Mouse (Mus musculus) liver, embryonic 16.5 days (tissue): Measurements from ENCODE around the gene Tigd4. TPM values are rescaled to one million over a fixed set of nuclear protein-coding genes. Genes with fewer than 3 reads are reported as not detected.
"Not testable (repeated sequence)": the region's sequence is repeated elsewhere in the genome, so short reads cannot be mapped to it uniquely, and the experiment has no call there.

ENCODE experiments used
- ATAC-seq: fragments of 200-750 bp; cut with Nextera tagmentation; 2 replicates; pipeline ENCODE4 v1.8.0; 2017; ENCODE audit warnings: low read depth, mild to moderate bottlenecking, moderate number of reproducible peaks, moderate library complexity
- H3K27ac ChIP-seq: fragments of 300-500 bp; sonication (generic); 2 replicates; pipeline ENCODE4 v1.5.1; 2014; ENCODE audit warnings: mild to moderate bottlenecking, low read length
- H3K27me3 ChIP-seq: fragments of 300-500 bp; sonication (generic); 2 replicates; pipeline ENCODE4 v1.6.1; 2014; ENCODE audit warnings: low read depth, low read length, mixed read lengths; ENCODE audit not compliant: control insufficient read depth, insufficient read depth
- H3K36me3 ChIP-seq: fragments of 300-500 bp; sonication (generic); 2 replicates; pipeline ENCODE4 v1.6.1; 2014; ENCODE audit warnings: mild to moderate bottlenecking; ENCODE audit not compliant: control insufficient read depth, insufficient read depth
- H3K4me1 ChIP-seq: fragments of 300-500 bp; sonication (generic); 2 replicates; pipeline ENCODE4 v1.6.1; 2014; ENCODE audit warnings: low read depth, low read length, mixed read lengths; ENCODE audit not compliant: control insufficient read depth
- H3K4me2 ChIP-seq: fragments of 300-500 bp; sonication (generic); 2 replicates; pipeline ENCODE4 v1.6.1; 2014; ENCODE audit warnings: low read depth, low read length, mixed read lengths
- H3K4me3 ChIP-seq: fragments of 300-500 bp; sonication (generic); 2 replicates; pipeline ENCODE4 v1.5.1; 2014; ENCODE audit warnings: low read depth, mild to moderate bottlenecking, low read length
- H3K9ac ChIP-seq: fragments of 300-500 bp; sonication (generic); 2 replicates; pipeline ENCODE4 v1.6.1; 2014; ENCODE audit warnings: low read depth, low read length
- H3K9me3 ChIP-seq: fragments of 300-500 bp; sonication (generic); replicated peaks from 2 replicates; pipeline ENCODE4 v1.6.1; 2016; ENCODE audit warnings: low read length; ENCODE audit not compliant: control insufficient read depth
- WGBS: fragments of 180-500 bp; shearing (Covaris S2); extraction: QIAGEN DNeasy Blood & Tissue Kit; methylation state at CpG from one replicate; pipeline ENCODE4 v1.1.7; 2014; ENCODE audit not compliant: insufficient replicate concordance; 5-methylcytosine and 5-hydroxymethylcytosine counted together
- polyA plus RNA-seq: library from polyadenylated mRNA; unstranded; fragments of >200 nt; fragmentation: Nextera tagmentation; extraction: Ambion mirVana; gene quantifications from 2 replicates; pipeline ENCODE4 v1.2.1, GENCODE M21; 2015

Tigd4 gene
- 0.05 TPM in 1 of 2 replicates, not detected in the other for polyA plus RNA-seq

- Histone ChIP-seq H3K9ac (no peak within 1 kb of the TSS), H3K27ac (no peak within 1 kb of the TSS), H3K4me2 (no peak within 1 kb of the TSS), H3K9me3 (no peaks in the 10 kb centered on the region), H3K27me3 (peaks cover 15% of the 10 kb centered on the region), H3K4me1 (peaks cover 3% of the 10 kb centered on the region), H3K4me3 (no peak within 1 kb of the TSS), H3K36me3 (no peaks in the 10 kb centered on the region)
- ATAC-seq = no peak
- 68% methylated on average over 2 of the region's 2 CpGs for WGBS
These were observed at the start of gene Tigd4 for GRCm38 (mm10) chr3:84593274-84593673. Gene Tigd4, plus strand, starts transcription at chr3:84593574.

GRCm38 (mm10) chr3:84547177-84547576 is 46.2 kb upstream of the Tigd4 start:
- H3K4me3 ChIP-seq = no peak overlapping the region
- H3K27ac ChIP-seq = no peak overlapping the region
- H3K36me3 ChIP-seq = no peaks in the 10 kb centered on the region
- H3K4me1 ChIP-seq = no peaks in the 10 kb centered on the region
- H3K9me3 ChIP-seq = no peaks in the 10 kb centered on the region
- H3K4me2 ChIP-seq = no peak overlapping the region
- no peaks in the 10 kb centered on the region for H3K27me3 ChIP-seq
- H3K9ac ChIP-seq = no peak overlapping the region
- WGBS = 37% methylated on average over 8 of the region's 8 CpGs
- no peak for ATAC-seq

GRCm38 (mm10) chr3:84555780-84556179 is 37.6 kb upstream of the Tigd4 start:
- H3K4me1 ChIP-seq = no peaks in the 10 kb centered on the region; the same call in 1 of the 2 replicates
- 51% methylated on average over 3 of the region's 3 CpGs for WGBS
- no peaks in the 10 kb centered on the region for H3K36me3 ChIP-seq
- no peaks in the 10 kb centered on the region for H3K27me3 ChIP-seq
- H3K9me3 ChIP-seq = no peaks in the 10 kb centered on the region
- no peak overlapping the region for H3K27ac ChIP-seq
- H3K4me2 ChIP-seq = no peak overlapping the region
- H3K9ac ChIP-seq = no peak overlapping the region
- no peak for ATAC-seq
- no peak overlapping the region for H3K4me3 ChIP-seq

- ATAC-seq = no peak
These were observed 35.1 kb upstream of the Tigd4 start for GRCm38 (mm10) chr3:84558301-84558700.

GRCm38 (mm10) chr3:84562911-84563310 is 30.5 kb upstream of the Tigd4 start:
- not testable (repeated sequence) for ATAC-seq, H3K36me3 ChIP-seq, H3K4me3 ChIP-seq, H3K27ac ChIP-seq, H3K9ac ChIP-seq, H3K27me3 ChIP-seq, H3K4me2 ChIP-seq, H3K9me3 ChIP-seq, H3K4me1 ChIP-seq
- 78% methylated on average over 2 of the region's 2 CpGs for WGBS

More at GRCm38 (mm10) chr3:84558301-84558700, 35.1 kb upstream of the Tigd4 start:
- H3K4me2 ChIP-seq = no peak overlapping the region
- 72% methylated on average over 3 of the region's 3 CpGs for WGBS
- H3K9ac ChIP-seq = no peak overlapping the region
- H3K4me1 ChIP-seq = no peaks in the 10 kb centered on the region; the same call in 1 of the 2 replicates
- H3K27me3 ChIP-seq = no peaks in the 10 kb centered on the region
- no peak overlapping the region for H3K4me3 ChIP-seq
- no peaks in the 10 kb centered on the region for H3K36me3 ChIP-seq
- no peaks in the 10 kb centered on the region for H3K9me3 ChIP-seq
- H3K27ac ChIP-seq = no peak overlapping the region

GRCm38 (mm10) chr3:84563415-84563814 is 30.0 kb upstream of the Tigd4 start:
- Histone ChIP-seq H3K4me3 (no peak overlapping the region), H3K9me3 (no peaks in the 10 kb centered on the region), H3K27ac (no peak overlapping the region), H3K4me2 (no peak overlapping the region), H3K4me1 (peaks cover 3% of the 10 kb centered on the region; the same call in 1 of the 2 replicates), H3K36me3 (no peaks in the 10 kb centered on the region), H3K9ac (no peak overlapping the region), H3K27me3 (no peaks in the 10 kb centered on the region)
- WGBS = 48% methylated on average over 4 of the region's 4 CpGs
- ATAC-seq = no peak

- Histone ChIP-seq H3K4me3 (no peak overlapping the region), H3K4me1 (peaks cover under 1% of the 10 kb centered on the region; the same call in 1 of the 2 replicates), H3K9ac (no peak overlapping the region), H3K36me3 (no peaks in the 10 kb centered on the region), H3K27me3 (no peaks in the 10 kb centered on the region), H3K27ac (no peak overlapping the region), H3K9me3 (no peaks in the 10 kb centered on the region), H3K4me2 (no peak overlapping the region)
- 81% methylated on average over 6 of the region's 6 CpGs for WGBS
- ATAC-seq = no peak
These were observed 24.8 kb upstream of the Tigd4 start for GRCm38 (mm10) chr3:84568540-84568939.

- Histone ChIP-seq H3K27ac (no peak overlapping the region), H3K36me3 (no peaks in the 10 kb centered on the region), H3K4me3 (no peak overlapping the region), H3K9ac (no peak overlapping the region), H3K4me1 (no peaks in the 10 kb centered on the region), H3K9me3 (no peaks in the 10 kb centered on the region), H3K4me2 (no peak overlapping the region), H3K27me3 (no peaks in the 10 kb centered on the region)
- no peak for ATAC-seq
- 63% methylated on average over 6 of the region's 6 CpGs for WGBS
These were observed 23.8 kb upstream of the Tigd4 start for GRCm38 (mm10) chr3:84569587-84569986.

GRCm38 (mm10) chr3:84570501-84570900 is 22.9 kb upstream of the Tigd4 start:
- H3K36me3 ChIP-seq = no peaks in the 10 kb centered on the region
- H3K4me3 ChIP-seq = no peak overlapping the region
- WGBS = 53% methylated on average over 3 of the region's 3 CpGs
- no peak for ATAC-seq
- H3K27me3 ChIP-seq = no peaks in the 10 kb centered on the region
- H3K9ac ChIP-seq = no peak overlapping the region
- H3K4me2 ChIP-seq = no peak overlapping the region
- no peaks in the 10 kb centered on the region for H3K4me1 ChIP-seq
- no peak overlapping the region for H3K27ac ChIP-seq
- no peaks in the 10 kb centered on the region for H3K9me3 ChIP-seq
